Mouse (Mus musculus): ENCODE data around the gene Ntf3. TPM values are rescaled to one million over a fixed set of nuclear protein-coding genes. Genes with fewer than 3 reads are reported as not detected.

The Ntf3 gene
- total RNA-seq, 2 experiments from 2014 or later = 3.4 to 4.5 TPM

GRCm38 (mm10) chr6:126109184-126109583 lies 57.5 kb downstream of the Ntf3 start:
- intact Hi-C loops (cut with DNase I) = no loop called here
- no peak for DNase-seq

GRCm38 (mm10) chr6:126108771-126109170 lies 57.9 kb downstream of the Ntf3 start:
- DNase-seq = no peak
- intact Hi-C loops (cut with DNase I) = no loop called here

- no peak for DNase-seq
- intact Hi-C loops (cut with DNase I) = loop anchor here (2.0 kb wide), 3 partner anchors 25 to 55 kb away; no protein-coding TSS in a partner anchor
Measured at GRCm38 (mm10) chr6:126107398-126107797, 59.3 kb downstream of the Ntf3 start.

- intact Hi-C loops (cut with DNase I) = loop anchor here (2.0 kb wide), 3 partner anchors 26 to 56 kb away; no protein-coding TSS in a partner anchor
- DNase-seq = no peak
Measured at GRCm38 (mm10) chr6:126106798-126107173, 59.9 kb downstream of the Ntf3 start.

- DNase-seq = peak; percentile 71 to 73
- intact Hi-C loops (cut with DNase I) = loop anchor here (2.0 kb wide), 3 partner anchors 27 to 57 kb away; no protein-coding TSS in a partner anchor
Measured at GRCm38 (mm10) chr6:126106051-126106797, 60.5 kb downstream of the Ntf3 start.

- DNase-seq = no peak
- intact Hi-C loops (cut with DNase I) = no loop called here
Measured at GRCm38 (mm10) chr6:126105083-126105740, 61.5 kb downstream of the Ntf3 start.

GRCm38 (mm10) chr6:126102571-126102970 lies 64.1 kb downstream of the Ntf3 start:
- intact Hi-C loops (cut with DNase I) = no loop called here
- DNase-seq = no peak

GRCm38 (mm10) chr6:126102007-126102406 lies 64.7 kb downstream of the Ntf3 start:
- intact Hi-C loops (cut with DNase I) = no loop called here
- no peak for DNase-seq

GRCm38 (mm10) chr6:126100579-126100978 lies 66.1 kb downstream of the Ntf3 start:
- intact Hi-C loops (cut with DNase I) = no loop called here
- DNase-seq = peak in 1 of 2 experiments; percentile 35

- DNase-seq = no peak
- intact Hi-C loops (cut with DNase I) = no loop called here
Measured at GRCm38 (mm10) chr6:126097471-126097870, 69.2 kb downstream of the Ntf3 start.

- intact Hi-C loops (cut with DNase I) = no loop called here
- peak in 1 of 2 experiments; percentile 19 for DNase-seq
Measured at GRCm38 (mm10) chr6:126096085-126096484, 70.6 kb downstream of the Ntf3 start.

GRCm38 (mm10) chr6:126095041-126095440 lies 71.7 kb downstream of the Ntf3 start:
- intact Hi-C loops (cut with DNase I) = no loop called here

GRCm38 (mm10) chr6:126092026-126092425 lies 74.7 kb downstream of the Ntf3 start:
- intact Hi-C loops (cut with DNase I) = no loop called here
- no peak for DNase-seq

More at GRCm38 (mm10) chr6:126095041-126095440, 71.7 kb downstream of the Ntf3 start:
- DNase-seq = no peak

GRCm38 (mm10) chr6:126090063-126090462 lies 76.6 kb downstream of the Ntf3 start:
- no peak for DNase-seq
- intact Hi-C loops (cut with DNase I) = no loop called here

- intact Hi-C loops (cut with DNase I) = no loop called here
- no peak for DNase-seq
Measured at GRCm38 (mm10) chr6:126088489-126089265, 78.0 kb downstream of the Ntf3 start.

- DNase-seq = no peak
- intact Hi-C loops (cut with DNase I) = no loop called here
Measured at GRCm38 (mm10) chr6:126086321-126086950, 80.3 kb downstream of the Ntf3 start.

GRCm38 (mm10) chr6:126080531-126080930 lies 86.2 kb downstream of the Ntf3 start:
- intact Hi-C loops (cut with DNase I) = no loop called here
- no peak for DNase-seq

- intact Hi-C loops (cut with DNase I) = loop anchor here (5.0 kb wide), 1 partner anchor 85 kb away; no protein-coding TSS in a partner anchor
- no peak for DNase-seq
Measured at GRCm38 (mm10) chr6:126057706-126058105, 109.0 kb downstream of the Ntf3 start.

GRCm38 (mm10) chr6:126053136-126053535 lies 113.6 kb downstream of the Ntf3 start:
- no peak for DNase-seq
- intact Hi-C loops (cut with DNase I) = no loop called here

All from heart, postnatal 36 days (tissue).